Mouse (Mus musculus): ENCODE measurements around the gene Fam196a.
A peak's percentile ranks its signal among the peaks of the same experiment; 100 is the strongest.

The Fam196a gene

DNA sequence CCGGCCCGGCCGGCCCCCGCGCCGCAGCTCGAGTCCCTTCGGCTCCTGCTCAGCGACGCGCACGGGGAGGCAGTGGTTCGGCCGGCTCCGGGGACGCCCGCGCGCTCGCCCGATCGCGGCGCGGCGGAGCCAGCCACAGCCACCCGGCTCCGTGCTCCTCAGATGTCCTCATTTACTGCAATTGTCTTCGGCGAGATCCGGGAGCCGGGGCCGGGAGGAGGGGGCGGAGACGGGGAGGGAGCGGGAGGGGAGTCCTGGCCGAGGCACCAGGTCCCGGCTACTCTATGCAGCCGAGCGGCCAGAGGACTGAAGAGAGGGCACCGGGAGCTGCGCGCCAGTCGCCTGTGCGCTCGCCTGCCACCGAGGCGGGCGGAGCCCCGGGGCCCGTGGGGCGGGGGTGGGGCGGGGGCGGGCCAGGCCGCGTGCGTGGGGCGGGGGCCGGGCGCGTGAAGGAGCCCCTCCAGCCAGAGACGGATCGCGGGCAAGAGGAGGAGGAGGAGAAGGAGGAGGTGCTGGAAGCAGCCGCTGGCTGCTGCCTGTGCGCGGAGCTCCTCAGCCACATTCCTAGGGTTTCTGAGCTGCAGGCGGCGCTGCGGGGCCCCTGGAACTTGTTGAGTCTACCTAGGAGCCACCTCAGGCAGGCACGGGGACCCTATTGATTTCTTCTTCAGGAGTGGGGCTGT, at the start of gene Fam196a:
Fam196a (minus strand) TSS at position 504 of the 683 bp plus-strand sequence.
- DNase-seq (ENCODE audit: low spot score in 2 of 2), result peak in 1 of 2 experiments; percentile 10

DNA sequence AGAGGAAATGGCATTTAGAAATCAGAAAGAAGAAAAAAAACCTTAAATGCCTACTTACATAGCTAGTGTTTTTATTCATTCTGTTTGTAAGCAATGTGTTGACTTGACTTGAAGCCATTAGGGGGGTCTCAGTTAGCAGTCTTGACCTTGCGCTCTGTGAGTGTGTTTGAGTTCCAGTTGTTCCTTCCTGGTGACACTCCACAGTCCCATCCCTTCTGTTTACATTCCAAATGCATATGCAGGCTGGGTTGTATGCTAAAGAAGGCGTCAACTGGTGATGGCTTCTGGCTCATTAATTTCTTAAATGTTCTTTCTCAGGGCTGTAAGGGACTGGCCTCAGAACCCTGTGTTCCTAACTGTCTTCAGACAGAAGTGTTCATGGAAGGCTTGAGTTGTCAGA, 23.4 kb upstream of the Fam196a start:
- no peak for DNase-seq (ENCODE audit: low spot score in 2 of 2)

DNA sequence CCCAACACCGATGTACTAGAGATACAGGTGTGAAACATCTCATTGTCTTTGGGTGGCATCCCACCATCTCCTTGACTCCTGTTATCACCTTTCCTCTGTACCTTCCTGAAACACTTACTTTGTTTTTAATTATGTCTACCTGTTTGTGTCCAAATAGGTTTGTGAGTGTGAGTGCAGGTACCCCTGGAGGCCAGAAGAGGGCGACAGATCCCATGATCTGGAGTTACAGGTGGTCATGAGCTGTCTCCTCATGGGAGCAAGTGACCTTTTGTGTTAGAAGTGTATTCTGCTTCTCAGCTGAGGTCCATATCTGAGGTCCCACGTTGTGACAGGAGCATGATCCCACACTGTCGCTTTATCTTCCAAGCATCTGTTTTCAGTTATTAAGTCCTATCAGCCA, 22.6 kb upstream of the Fam196a start:
- no peak for DNase-seq (ENCODE audit: low spot score in 2 of 2)

DNA sequence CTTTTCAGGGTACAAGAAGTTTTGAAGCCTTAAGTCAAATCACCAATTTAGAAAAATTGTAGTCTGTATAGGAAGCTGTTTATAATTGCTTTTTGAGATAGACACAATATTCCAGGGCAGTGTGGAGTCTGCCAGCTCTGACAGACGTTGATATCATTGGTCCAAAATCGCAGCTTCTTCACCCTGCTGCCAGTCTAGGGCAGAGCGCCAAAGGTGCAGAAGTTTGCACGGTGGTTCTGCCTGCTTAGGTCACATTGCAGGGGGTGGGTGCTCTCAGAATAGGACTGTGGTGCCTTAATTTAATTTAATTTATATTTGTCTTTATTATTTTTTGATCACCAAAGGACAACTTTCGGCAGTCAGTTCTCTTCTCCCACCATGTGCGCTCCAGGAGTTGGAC, 20.9 kb upstream of the Fam196a start:
- DNase-seq (ENCODE audit: low spot score in 2 of 2), result no peak

DNA sequence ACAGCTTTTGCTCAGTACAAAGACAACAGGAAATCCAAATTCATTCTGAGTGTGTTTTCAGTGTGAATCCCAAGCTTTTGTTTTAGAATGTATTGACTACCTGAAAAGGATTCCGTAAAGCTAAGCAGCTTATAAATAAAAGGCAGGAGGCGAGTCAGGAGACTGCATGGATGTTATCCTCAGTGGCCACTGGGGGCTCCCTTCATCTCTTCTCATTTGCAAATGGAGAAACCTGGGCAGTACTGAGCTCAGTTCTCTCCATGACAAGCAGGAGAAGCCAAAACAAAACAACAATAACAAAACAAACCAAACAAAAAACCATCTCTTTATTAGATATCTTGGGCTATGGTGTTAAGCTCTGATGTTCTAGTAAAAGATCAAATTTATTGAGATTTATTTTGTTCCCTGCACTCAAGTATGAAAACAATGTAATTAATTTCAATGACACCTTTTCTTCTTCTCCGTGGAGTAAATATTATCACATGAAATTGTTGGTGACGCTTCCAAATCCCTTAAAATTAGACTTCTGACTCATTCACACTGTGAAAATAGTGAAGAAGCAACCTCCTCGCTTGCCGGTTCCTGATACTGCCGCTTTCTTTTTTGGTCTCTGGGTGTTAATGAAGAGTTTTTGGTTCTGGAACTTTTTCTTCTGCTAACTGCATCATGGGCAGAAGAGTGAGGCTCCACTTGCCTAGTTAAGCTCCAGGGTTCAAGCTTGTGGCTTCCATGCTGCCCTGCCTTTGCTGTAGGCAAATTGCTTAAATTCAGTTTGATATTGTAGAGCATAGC, 7.9 kb upstream of the Fam196a start:
- no peak for DNase-seq (ENCODE audit: low spot score in 2 of 2)

DNA sequence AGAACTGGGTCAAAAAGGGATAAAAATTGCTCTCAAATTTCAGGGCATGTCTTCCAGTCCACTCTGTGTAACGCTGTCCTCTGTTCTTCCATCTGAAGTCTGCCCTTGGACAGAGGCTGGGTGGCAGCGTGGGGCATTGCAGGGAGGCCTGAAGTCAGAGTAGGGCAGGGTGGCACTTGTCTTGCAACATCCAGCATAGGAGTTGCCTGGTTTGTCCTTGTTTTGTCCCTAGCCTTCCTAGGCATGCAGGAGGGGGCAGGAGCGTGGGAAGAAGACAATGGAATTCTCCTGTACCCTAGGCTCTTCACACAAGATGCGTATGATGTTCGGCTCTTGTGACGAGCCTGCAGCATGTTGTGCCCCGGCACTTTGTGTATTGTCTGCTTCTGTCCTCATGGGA, 5.5 kb upstream of the Fam196a start:
- DNase-seq (ENCODE audit: low spot score in 2 of 2), result no peak

DNA sequence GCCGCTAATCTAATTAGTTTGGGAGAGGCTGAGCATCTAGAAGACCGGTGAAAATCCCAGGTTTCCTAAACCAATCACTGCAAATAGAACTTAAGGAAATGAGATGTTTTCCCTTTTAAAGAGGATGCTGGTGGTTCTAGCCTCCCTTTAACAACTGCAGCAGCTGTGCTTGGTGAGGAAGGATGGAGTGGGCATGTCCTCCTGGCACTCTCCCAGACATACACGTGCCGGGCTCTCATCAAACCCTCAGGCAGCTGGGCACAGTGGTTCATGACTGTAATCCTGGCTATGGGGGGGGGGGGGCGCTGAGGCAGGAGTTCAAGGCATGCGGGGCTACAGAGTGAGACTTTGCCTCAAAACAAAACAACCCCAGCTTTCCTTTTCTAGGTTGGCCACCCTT, 4.8 kb upstream of the Fam196a start:
- DNase-seq (ENCODE audit: low spot score in 2 of 2), result no peak

DNA sequence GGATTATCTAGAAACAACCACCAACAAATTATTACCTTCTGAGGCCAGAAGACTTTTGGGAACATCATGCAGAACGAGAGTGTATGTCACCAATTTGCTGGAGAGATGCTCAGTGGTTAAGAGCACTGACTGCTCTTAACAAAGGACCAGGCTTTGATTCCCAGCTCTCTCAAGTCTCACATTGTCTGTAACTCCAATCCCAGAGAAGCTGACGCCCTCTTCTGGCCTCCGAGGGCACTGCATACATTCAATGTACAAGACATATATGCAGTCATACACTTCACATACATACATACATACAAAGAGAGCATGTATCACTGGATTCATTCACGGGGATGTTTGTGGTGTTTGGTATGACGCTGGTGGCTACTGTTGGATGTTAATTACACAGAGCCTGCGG, 3.7 kb upstream of the Fam196a start:
- DNase-seq (ENCODE audit: low spot score in 2 of 2), result no peak

DNA sequence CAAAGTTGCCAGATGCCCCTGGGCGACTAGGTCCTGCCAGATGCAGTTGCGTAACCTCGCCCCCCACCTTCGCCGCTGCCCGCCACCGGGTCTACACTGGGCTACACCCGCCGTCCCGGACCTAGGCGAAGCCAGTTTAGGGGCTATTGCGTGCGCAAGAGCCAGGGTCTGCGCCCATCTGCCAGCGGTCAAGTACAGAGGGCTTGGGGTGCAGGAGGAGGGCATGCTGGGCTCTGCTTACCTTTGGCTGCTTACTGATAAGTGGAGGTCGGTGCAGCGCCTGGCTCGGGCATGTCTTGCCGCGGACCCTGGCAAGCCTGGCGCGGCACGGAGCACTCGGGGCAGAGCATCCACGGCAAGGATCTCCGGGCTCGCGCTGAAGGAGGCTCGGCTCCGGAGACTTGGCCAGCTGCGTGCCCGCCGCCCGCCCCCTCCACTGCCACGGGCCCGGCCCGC, 731 bp downstream of the Fam196a start:
- DNase-seq (ENCODE audit: low spot score in 2 of 2), result no peak

DNA sequence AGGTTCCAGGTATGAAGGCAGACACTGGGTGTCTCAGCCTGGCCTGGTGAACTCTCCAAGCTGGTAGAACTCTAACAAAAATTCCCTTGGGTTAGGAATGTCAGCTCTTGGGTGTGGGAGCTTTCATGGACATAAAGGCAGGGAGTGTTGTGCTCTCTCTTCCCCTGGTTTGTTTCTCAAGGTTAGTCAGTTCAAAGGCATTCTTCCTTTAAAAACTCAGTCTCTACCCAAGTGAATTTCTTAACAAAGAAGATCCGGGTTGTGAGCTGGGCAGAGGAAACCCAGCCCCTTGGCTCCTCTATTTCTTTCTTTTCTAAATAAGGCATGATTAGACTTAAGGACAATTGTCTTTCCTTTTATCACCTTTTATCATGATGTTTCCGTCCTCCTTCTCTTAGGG, 6.3 kb downstream of the Fam196a start:
- DNase-seq (ENCODE audit: low spot score in 2 of 2), result no peak

DNA sequence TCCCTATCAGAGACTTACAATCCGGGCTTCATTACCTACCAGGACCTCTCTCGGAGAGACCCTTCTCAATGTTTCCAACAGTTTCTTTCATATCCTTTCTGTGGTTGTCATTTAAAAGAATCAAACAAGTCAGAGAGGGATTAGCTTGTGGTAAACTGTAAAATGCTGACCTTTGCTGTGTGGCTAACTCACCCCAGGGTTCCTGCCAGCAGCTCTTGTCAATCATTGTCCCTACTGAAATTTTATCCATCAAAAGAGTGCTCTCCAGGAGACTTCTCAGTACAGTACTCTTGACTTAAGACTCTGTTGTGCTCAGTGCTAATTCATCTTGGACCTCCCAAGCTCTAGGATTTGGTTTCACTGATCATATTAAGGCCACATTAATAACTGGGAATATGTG, 36.2 kb downstream of the Fam196a start:
- DNase-seq (ENCODE audit: low spot score in 2 of 2), result no peak

DNA sequence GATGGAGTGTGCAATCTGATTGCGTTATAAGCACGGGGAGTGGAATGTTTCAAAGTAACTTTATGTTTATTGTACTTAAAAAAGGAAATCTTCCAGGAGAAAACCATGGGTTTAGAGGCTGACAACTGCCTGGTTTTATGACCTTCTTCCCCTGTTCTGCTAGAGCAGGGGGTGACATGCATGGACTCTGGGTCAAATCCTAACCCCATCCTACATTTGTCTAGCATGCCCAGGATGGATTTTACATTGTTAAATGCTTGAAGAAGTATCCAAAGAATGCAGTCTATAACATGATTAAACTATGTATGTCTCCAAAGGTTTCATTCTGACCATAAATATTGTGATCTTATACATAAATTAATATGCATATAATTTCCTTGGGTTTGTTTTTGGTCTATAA, 38.8 kb downstream of the Fam196a start:
- no peak for DNase-seq (ENCODE audit: low spot score in 2 of 2)

DNA sequence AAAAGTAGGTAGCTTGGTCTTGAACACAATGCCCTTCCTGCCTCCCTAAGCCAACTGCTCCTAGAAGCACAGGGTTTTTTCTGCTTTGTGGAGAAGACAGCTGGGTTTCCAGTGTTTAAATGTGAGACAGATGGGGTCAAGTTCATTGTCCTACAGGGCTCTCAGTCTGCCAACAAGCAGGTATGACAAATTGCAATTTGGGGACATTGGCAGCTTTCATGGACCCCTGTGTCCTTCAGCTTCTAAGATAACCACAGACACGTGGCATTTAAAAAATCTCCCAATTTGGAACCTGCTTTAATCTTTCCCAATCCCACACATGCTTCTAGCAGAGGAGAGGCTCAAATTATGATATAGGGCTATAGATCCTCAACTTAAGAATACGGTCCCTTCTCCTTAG, 43.6 kb downstream of the Fam196a start:
- no peak for DNase-seq (ENCODE audit: low spot score in 2 of 2)

DNA sequence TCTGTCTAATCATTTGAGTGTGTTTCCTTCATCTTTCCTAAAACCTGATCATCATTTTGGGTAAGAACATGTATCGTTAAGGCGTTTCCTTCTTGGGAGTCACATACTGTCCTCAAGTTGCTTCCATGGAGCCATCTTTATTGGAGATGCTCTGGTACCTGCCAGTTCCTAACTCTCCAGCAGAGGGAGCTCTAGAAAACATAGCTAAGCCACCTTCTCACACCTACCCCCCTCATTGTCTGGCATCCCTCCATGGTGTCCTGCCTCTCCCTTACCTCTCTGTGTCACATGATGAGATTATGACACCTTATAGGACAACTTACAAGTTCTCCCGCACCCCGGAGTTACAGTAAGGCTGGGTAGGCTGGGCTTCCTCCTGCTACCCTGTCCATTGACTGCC, 45.3 kb downstream of the Fam196a start:
- DNase-seq (ENCODE audit: low spot score in 2 of 2), result no peak

DNA sequence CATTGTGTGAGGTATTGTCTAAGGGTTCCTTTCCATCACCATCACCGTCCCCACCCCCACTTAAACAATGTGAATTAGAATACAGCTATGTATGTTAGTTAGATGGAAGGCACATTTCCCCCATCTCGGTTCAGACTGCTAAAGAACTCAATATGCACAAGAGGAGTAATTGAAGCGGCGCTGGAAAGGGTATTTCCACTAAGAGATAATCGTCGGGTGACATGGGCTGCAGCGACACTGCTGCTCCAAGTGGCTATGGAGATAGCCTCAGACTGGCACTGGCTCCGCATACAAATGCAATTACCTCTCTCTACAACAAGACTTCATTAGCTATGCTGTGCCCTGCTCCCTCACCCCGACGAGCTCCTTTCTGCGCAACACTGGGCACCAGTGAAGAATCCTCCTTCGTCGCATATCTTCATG, 45.8 kb downstream of the Fam196a start:
- no peak for DNase-seq (ENCODE audit: low spot score in 2 of 2)

DNA sequence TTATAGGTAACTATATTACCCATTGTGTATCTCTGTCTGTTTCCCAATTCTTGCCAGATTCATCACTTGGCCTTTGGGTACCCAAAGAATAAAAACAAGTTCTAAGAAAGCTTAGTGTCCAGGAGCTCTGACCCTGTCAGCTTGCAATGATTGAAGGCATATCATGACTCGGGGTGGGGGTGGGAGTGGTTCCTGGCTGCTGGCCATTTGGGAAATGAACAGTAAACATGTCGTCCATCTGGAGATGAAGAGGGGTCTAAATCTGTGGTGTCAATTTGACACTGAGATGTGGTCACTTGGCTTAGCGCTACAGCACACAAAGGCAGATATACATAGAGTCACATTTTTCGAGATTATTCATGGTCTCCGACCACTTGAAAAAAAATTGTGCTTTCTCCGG, 54.7 kb downstream of the Fam196a start:
- no peak for DNase-seq (ENCODE audit: low spot score in 2 of 2)

DNA sequence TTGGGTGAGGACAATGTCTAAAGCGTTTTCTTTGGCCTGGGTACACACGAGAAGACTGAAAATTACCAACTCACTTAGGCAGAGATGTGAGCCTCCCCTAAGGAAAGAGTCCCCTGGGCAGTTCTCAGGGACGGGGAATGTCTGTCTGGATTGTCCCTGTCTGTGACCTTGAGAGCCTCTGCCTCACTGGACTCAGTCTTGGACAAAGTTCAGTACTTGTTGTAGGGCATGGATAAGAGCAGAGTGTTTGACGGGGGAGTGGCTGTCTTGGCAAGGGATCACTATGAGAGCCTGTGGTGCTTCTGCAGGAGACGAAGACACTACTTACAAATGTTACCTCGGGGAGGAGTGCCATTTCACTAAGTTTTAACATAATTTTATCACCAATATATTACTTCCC, 57.8 kb downstream of the Fam196a start:
- DNase-seq (ENCODE audit: low spot score in 2 of 2), result no peak

DNA sequence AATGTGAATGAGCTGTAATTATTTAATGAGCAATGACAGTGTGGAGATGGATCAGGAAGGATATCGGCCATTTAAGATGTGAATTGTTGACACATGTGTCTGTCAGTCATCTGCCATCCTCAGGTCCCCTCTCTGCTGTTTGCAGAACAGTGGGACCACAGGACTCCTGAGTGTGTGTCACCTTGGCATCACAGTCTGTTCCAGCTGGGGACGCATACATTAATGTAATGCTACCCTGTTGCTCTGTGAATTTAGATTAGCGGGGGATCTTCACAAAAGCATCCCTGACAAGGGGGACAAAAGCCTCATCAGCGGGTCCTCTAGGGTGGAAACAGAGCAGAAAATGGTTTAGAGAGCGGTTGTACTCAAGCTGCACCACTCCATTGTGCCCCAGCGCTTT, 59.2 kb downstream of the Fam196a start:
- no peak for DNase-seq (ENCODE audit: low spot score in 2 of 2)

DNA sequence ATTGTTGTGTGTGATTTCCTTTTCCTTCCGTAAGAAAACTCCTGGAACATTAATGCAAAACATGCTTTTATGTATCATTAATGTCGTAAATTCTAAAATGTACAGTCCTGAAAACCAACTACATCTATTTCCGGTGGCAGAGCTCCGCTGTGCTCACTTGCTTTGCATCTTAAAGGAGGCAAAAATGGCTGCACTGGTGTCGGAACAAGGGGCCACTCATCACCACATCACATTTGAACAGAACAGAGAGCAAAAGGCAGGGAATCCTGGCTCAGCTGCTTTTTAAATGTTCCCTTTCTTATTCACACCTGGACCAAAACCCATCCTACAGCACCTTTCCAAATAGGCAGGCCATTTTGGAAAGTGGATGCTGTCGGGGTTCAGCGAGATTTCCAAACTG, 65.2 kb downstream of the Fam196a start:
- no peak for DNase-seq (ENCODE audit: low spot score in 2 of 2)

DNA sequence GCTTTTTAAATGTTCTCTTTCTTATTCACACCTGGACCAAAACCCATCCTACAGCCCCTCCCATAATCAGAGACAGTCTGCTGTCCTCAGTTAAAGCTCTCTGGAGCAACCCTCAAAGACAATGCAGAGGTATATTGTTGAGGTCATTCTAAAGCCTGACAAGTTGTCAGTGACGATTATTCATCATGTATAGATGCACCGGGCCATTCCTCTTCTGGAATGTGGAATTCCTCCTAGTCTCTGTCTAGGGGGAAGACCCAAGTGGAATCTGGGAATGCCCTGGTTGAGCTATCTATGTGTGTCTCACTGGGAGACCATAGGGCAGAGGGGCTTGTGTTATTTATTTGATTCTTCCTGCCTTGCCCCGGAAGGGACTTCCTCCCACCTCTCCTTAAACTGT, 65.7 kb downstream of the Fam196a start:
- DNase-seq (ENCODE audit: low spot score in 2 of 2), result no peak

DNA sequence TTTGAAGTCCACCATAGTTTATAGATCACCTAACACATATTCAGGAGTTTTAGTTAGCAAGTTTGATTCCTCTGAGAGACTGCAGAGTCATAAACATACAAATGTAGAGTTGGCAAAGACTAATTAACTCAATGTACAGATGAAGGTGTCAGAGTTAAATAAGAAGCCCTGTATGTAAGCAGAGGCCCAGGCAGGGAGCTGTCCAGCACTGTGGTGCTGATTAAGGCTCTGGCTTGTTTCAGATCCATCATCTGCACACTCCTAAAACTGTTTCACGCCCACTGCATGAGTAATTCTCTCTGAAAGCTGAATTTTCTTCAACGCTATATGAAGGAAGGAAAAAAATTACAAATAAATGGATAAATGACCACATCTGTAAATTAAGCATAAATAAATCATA, 74.1 kb downstream of the Fam196a start:
- DNase-seq (ENCODE audit: low spot score in 2 of 2), result peak; percentile 15 to 23

DNA sequence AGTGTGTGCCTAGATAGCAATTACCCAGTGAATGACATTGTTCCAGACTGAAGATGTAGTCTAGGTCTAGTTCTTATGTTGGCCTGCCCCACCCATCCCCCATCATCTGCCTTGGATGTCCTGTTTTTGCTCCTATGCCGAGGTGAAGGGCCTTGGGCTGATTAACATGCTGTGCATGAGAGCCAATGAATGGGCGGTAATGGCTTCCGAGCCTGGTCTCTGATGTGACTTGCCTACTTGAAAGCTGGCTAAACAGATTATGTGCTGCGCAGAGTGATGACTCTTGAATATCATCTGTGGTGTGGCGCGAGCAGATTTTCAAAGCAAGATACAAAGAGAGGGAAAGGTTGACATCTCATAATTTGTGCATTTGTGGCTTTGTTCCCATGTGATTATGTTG, 76.2 kb downstream of the Fam196a start:
- no peak for DNase-seq (ENCODE audit: low spot score in 2 of 2)

DNA sequence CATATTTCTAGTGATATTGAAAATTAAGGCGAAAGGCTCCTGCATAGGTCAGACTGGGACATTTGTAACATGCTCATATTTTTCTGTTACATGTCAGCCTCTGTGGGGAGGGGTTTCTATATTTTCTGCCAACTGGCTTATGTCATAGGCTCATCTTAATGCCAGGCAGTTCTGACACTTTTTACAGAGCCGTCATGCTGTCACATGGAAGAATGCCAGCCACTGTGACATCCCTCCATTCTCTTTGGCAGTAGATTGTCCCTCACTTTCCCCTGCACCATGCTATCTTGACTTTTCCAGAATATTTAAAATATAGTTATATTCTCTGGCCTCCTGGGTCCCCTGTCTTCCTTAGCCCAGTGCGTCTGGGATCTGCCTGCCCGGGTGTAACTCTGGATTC, 95.5 kb downstream of the Fam196a start:
- DNase-seq (ENCODE audit: low spot score in 2 of 2), result no peak
